Mouse (Mus musculus): ENCODE measurements at regions not wholly inside any gene's neighbourhood (a gene's known extent, or its start where the extent isn't known, plus 50 kb on each side); places are given as distances from the start of the nearest gene placed in this dataset.

DNA sequence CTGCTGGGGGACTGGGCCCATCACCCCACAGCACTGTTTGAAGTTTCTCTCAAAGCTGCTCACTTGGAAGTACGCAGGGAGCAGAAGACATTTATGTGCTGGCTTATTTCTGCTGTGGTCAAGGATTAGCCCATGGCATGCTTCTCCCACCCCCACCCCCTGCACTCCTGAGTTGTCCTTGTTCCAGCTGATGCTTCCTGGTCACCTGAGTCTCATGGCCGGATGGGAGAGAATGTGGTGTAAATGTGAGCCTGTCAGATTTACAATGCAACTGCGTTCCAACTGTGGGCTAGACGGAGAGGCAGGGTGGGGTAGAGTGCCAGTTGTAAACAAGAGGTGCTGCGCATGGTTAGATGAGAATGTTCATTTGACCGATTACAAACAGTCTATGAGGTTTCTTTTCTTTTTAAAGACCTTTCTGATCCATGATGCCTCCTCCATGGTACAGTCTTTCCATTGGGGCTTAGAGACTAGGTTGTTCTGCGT, 208.1 kb downstream of the Ktn1 start:
- no peak for ATAC-seq (replicated peaks; ENCODE audit: insufficient number of reproducible peaks, low FRiP score, low TSS enrichment, poor library complexity, severe bottlenecking)

DNA sequence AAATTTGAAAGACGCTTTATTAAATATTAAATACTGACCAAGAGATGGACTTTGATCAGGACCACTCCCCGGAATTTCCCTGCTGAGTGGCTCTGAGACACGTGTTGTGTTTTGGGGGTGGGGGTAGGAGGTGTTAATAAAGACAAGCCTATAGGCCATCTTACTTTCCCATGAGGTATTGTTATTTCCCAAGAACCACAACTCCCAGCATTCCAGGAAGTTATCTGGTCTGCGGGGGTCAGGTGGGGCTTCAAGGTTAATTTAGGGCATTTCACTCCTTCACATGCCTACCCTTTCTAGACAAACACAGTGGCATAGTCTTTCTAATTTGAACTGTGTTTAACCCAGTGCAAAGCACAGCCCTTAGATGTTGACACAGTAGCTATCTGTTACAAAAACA, 209.0 kb downstream of the Ktn1 start:
- no peak for ATAC-seq (replicated peaks; ENCODE audit: insufficient number of reproducible peaks, low FRiP score, low TSS enrichment, poor library complexity, severe bottlenecking)

DNA sequence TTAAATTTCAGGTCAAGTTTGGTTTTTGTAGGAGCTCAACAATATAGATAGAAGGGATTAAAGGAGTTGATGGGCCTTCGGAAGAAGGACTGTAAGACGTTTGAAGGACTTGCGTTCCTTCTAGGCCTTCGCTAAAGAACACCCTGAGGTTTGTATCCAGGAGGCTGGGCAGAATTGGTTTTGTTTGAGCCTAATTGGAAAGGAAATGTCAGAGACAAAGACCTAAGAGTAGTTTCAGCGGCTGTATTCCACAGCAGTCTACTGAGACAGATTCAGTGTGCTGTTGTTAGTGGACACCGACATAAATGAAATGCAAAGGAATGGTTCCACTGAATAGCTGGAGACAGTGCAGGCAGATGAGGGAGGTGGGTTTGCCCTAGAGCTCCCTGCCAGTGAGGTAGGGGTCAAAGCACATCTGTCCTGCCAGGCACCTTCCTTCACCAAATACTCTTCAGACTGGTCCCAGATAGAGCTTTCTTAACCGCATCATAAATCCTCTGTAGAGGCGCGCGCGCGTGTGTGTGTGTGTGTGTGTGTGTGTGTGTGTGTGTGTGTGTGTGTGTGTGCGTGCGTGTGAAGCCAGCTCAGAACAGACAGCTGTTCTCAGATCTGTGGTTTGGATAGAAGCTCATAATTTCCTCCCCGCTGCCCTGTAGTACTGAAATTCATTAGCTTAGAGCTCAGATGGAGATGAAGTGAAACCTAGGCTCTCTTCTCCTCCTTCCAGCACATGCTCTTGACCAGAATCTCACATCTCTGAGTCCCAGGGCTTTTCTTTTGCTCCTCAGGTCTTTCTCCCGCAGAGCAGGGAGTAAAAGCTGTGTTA, 209.7 kb downstream of the Ktn1 start:
- ATAC-seq (replicated peaks; ENCODE audit: insufficient number of reproducible peaks, low FRiP score, low TSS enrichment, poor library complexity, severe bottlenecking) = no peak

DNA sequence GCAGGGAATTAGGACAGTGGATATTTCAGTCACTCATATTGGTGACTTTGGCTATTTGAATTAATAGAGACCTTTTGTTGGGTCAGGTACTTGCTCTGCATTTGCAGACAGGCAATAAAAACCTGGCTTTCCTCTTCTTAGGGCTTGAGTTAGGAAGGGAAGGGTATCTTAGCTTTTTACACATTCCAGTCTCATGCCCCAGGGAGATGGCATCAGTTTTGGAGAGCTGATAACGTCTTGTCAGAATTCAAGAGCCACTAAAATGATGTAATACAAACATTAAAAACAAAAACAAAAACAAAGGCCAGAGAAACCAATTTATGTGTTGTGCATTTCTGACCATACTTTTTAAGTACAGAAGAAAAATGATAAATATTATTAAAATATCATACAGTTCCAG, 214.3 kb downstream of the Ktn1 start:
- ATAC-seq (replicated peaks; ENCODE audit: insufficient number of reproducible peaks, low FRiP score, low TSS enrichment, poor library complexity, severe bottlenecking) = no peak

DNA sequence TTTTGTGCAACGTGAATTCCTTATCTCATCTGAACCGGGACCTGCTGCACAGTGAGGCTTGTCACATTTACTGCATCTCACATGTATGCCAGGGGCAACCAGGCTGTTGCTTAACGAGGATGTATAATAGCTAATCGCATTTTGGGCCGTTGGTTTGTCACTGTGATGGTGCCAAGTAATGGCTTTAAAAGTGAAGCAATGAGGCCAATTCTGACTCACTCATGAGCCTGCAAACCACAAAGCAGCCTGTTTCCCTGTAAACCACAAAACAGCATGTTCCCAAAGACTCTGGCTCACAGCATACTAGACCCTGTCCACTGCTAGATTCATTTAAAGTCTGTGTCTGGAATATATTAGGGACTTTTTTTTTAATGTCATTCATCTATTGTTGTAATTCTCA, 214.8 kb downstream of the Ktn1 start:
- peak; percentile 57; the same call in 1 of the 2 replicates for ATAC-seq (replicated peaks; ENCODE audit: insufficient number of reproducible peaks, low FRiP score, low TSS enrichment, poor library complexity, severe bottlenecking)

DNA sequence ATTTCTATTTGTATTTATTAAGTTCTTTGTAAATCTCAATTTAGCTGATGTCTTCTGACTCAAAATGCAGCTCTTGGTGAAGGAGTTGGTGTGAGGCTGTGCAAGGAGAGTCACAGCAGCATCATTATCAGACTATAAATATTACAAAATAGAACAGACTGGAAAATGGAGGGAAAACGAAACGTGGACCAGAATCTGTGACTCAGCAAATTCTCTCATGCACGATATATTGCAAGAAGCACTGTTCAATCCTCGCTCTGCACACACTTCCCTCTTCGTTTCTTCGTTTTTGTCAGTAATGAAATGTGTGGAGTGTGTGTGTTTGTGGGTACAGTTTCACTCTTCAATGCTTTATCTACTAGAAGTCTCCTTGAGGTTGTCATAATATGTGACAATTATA, 215.5 kb downstream of the Ktn1 start:
- ATAC-seq (replicated peaks; ENCODE audit: insufficient number of reproducible peaks, low FRiP score, low TSS enrichment, poor library complexity, severe bottlenecking) = no peak

DNA sequence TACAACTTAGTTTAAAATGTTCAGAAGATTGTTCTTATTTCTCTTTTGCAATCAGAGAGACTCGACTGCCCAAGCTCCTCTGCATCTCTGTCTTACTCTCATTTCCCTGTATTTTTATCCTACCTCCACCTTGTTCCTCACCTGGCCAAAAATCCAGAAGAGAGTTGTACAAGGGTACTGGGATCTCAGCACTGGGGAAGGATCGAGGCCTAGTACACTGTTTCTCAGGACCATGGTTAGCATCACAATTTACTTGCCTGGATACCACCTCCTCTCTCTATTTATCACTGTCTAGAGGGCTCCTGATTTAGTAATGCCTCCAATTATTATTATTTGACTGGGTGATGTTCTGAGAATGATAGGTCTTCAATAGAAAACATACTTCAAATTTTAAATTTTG, 218.8 kb downstream of the Ktn1 start:
- no peak for ATAC-seq (replicated peaks; ENCODE audit: insufficient number of reproducible peaks, low FRiP score, low TSS enrichment, poor library complexity, severe bottlenecking)

DNA sequence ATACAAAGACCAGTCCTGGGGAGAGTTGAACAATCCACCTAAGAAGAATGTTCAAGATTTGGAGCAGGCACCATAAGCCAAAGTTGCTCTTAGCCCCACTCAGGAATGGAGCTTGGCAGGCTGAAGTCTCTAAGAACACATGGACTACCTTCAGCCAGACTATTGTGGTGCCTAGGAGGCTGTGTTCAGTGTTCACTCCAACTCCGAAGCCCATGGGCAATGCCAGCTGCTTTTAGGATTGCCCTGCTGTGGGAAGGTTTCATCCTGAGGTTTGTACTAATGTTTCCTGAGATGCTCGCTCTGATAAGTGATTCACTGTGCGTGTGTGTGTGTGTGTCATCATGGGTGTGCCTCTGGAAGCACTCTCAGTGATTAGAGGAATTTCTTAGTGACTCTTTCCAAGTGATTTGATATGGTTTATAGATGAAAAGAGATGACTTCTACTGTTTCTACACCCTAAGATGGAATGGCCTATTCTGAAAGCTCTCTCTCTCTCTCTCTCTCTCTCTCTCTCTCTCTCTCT, 220.1 kb downstream of the Ktn1 start:
- no peak for ATAC-seq (replicated peaks; ENCODE audit: insufficient number of reproducible peaks, low FRiP score, low TSS enrichment, poor library complexity, severe bottlenecking)

DNA sequence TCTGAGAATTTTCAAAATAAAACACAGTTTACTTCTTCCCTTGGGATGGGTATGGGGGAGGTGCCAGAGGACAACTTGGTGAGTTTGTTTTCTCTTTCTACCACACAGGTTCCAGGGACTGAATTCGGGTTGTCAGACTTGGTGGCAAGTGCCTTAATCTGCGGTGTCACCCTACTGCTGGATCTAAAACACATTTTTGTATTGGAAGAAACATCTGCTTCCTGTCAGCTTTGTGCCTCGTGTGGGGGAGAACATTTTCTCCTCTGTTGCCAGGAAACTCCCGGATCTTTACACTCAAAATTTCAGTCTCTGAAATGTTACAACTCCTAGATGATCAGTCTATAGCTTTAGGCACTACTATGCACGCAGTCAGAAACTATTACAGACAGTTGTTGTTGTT, 228.3 kb downstream of the Ktn1 start:
- ATAC-seq (replicated peaks; ENCODE audit: insufficient number of reproducible peaks, low FRiP score, low TSS enrichment, poor library complexity, severe bottlenecking) = no peak

DNA sequence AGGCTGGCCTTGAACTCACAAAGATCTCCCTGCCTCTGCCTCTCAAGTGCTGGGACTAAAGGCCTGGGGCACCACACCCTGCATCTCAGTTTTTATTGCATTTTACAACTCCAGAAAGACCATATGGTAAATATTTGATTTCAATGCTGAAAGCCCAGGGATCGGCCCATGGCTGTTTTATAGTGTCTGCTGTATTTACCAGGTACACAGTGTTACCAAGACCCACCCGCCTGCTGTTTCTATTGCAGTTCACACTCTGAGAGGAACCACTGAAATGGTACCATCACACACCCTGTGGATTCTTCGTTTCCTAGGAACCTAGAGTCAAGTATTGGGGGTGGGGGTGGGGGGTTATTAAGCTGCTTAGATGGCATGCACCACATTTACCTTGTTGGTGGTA, 228.9 kb downstream of the Ktn1 start:
- no peak for ATAC-seq (replicated peaks; ENCODE audit: insufficient number of reproducible peaks, low FRiP score, low TSS enrichment, poor library complexity, severe bottlenecking)

DNA sequence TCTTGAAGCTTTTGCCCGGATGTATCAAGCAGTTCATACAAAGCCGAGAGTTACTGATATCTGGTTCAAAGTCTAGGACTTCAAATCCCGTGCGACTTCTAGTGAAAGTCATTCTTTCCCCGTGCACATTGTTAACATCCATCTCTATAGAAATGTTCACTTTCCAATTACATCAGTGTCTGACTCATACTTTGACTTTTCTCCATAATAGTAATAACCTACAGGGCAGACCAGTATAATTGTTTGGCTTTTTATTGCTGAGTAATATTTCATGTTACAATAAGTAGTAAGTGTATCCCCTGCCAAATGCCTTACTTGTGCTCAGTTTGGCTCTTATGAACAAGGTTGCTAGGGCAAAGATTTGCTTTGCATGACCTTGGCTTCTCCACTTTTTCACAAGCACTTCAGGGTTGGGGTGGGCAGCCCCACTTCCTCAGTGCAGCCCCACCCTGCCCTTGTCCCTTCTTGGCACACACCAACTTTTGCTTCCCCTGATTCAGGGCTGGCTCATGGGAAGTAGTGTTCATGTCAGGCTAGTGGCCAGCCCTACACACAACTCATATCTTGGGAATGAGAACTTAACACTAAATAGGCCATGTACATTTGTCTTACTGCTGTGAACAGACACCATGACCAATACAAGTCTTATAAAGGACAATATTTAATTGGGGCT, 229.7 kb downstream of the Ktn1 start:
- ATAC-seq (replicated peaks; ENCODE audit: insufficient number of reproducible peaks, low FRiP score, low TSS enrichment, poor library complexity, severe bottlenecking) = no peak

DNA sequence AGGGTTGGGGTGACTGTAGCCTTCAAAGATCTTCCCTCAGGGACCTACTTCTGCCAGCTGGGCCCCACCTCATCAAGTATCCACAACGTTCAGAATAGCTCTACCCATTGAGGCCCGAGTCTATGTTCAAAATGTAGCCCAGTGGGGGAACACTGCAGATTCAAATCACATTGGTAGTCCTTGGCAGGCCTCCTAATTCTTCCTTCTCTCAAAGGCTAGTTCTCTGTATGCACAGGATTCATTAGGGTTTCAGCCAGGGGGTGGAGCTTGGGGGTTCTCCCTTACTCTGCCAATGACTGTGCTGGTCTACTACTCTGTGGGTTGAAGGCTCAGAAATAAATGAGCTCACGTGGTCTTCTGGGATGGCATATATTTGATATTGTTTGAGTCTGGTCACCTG, 235.3 kb upstream of the Peli2 start:
- no peak for ATAC-seq (replicated peaks; ENCODE audit: insufficient number of reproducible peaks, low FRiP score, low TSS enrichment, poor library complexity, severe bottlenecking)

DNA sequence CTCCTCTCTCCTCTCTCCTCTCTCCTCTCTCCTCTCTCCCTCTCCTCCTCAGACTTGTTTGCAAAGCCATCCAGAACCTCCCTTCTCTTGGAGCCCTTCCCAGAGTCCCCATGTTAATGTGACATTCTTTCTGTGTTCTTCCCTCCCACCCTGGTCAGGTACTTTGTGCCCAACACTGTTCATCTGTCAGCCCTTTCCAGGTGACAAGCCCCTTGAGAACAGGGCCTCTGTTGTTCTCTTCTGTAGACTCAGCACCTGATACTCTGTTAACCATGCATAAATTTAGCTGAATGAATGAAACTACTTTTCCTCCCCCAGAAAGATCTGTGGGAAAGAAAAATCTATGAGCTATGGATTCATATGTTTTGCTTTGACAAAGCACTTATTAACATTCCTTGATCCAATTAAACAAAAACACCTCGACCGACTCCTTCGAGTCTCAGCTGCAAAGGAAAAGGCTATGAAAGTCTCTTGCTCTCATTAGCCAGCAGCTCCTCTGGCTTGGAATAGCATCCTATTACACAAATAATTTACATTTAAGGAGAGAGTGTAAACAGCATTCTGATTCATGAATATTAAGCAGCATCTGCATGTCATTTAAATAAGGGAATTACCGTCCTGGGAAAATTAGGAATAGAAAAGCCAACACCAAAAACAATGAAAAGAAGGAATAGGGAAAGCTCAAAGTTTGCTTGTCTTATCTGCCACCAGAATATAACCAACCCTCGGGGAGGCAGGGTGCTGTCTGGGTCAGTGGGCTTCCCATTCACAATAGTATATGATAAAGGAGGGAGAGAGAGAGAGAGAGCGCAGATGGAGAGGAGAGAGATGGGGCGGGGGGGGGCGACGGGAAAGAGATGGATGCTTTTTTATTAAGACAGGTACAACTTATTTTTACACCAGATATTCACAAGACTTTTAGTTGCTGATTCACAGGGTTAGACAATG, 230.1 kb upstream of the Peli2 start:
- ATAC-seq (replicated peaks; ENCODE audit: insufficient number of reproducible peaks, low FRiP score, low TSS enrichment, poor library complexity, severe bottlenecking) = no peak

DNA sequence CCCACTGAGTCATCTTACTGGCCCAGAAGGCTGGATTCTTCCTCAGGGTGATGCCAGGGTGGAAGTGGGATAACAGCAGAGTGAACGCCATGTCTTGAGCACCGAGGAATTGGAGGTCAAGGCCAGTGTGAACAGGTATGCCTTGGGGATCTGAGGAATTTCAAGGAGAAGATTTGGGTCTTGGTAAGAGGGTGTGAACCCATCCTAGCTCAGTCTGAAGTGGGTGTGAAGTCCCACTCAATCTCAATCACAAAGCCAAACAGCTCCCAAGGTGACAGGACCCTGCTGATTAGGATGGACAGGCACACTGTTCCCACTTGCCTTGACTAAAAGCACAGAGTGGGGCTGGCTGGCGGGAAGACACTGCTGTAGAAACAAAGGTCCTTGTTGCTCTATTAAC, 224.0 kb upstream of the Peli2 start:
- no peak for ATAC-seq (replicated peaks; ENCODE audit: insufficient number of reproducible peaks, low FRiP score, low TSS enrichment, poor library complexity, severe bottlenecking)

DNA sequence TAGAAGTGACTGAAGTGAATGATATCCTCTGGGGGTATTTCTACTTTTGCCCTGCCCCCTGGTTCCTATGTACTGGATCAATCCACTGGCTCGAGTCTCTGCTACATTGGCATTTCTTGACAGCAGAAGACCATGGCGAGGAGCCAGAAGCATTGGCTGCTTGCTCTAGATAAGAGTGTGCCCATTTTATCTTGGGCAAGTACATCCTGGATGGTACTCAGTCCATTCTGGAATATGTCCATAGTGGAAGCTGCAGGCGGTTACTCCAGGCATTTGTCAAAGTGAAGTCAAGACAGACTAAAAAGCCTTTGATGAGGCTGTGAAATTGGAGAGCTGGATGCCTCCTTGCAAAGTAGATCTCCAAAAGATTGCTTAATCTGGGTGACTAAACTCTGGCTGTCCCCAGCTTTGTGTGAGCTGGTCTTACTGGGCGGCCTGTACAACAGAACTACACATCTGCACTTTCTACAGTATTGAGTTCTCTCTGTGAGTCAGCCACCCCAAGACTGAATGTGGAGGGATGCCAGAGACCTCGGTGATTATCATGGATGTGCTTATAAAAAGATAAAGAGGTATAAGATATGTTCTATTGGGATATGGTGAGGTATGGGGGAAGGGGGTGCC, 222.6 kb upstream of the Peli2 start:
- no peak for ATAC-seq (replicated peaks; ENCODE audit: insufficient number of reproducible peaks, low FRiP score, low TSS enrichment, poor library complexity, severe bottlenecking)

DNA sequence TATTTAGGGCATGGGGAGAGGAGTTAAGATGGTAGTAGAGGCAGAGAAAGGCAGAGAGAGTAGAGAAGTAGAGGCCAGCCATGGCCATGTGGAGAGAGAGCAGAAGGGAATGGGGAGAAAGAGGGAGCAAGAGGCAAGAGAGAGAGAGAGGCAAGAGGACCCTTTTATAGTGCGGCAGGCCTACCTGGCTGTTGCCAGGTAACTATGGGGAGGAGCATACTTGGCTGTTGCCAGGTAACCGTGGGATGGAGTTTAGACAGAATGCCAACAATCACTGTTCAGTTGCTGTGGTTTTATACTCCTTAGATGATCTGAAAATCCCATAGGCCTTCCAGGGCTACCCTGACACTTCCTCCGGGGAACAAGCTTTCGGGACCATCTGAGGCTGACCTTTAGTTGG, 222.0 kb upstream of the Peli2 start:
- no peak for ATAC-seq (replicated peaks; ENCODE audit: insufficient number of reproducible peaks, low FRiP score, low TSS enrichment, poor library complexity, severe bottlenecking)

DNA sequence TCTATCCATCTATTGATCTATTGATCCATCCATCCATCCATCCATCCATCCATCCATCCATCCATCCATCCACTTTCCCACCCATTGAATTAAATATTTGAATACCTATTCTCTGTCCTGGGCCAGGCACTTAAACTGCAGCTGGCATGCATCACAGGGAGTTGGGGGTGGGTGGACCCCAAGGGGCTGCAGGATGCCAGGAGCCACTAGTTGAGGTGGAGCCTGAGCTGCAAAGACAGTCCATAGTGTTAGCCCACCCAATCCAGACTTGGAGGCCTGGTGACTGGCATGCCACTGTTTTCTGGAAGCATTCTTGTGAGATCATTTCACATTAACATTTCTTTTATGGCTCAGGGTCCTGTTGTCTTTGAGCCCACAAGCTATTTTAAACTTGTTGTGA, 215.3 kb upstream of the Peli2 start:
- no peak for ATAC-seq (replicated peaks; ENCODE audit: insufficient number of reproducible peaks, low FRiP score, low TSS enrichment, poor library complexity, severe bottlenecking)

DNA sequence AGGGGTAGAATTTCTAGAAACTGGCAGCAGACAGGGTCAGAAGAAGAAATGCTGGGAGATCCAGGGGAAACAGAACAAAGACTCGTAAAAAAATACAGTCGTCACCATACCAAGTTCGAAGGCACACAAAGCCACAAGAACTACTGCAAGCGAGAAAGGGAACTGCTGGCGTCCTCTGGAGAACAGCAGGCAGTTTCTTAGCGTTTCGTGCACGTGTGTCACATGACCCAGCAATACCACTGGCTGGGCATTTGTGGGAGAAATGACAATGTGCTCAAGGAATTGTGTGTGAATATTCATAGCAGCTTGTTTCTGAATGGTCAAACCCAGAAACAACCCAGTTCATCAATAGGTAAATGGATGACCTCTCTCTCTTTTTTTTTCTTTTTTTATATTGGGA, 211.5 kb upstream of the Peli2 start:
- ATAC-seq (replicated peaks; ENCODE audit: insufficient number of reproducible peaks, low FRiP score, low TSS enrichment, poor library complexity, severe bottlenecking) = no peak

Data from monocyte, adult 5-6 weeks (primary cell).